Mouse (Mus musculus): ENCODE measurements around the gene Tsc22d2. TPM values are rescaled to one million over a fixed set of nuclear protein-coding genes. Genes with fewer than 3 reads are reported as not detected.

Gene Tsc22d2
- polyA plus RNA-seq, 1 experiment from 2014 or later: 10.3 TPM

- no peak overlapping the region for H3K9ac ChIP-seq
- no peak overlapping the region for H3K4me2 ChIP-seq
- no peaks in the 10 kb centered on the region for H3K36me3 ChIP-seq
- no peak overlapping the region for H3K27ac ChIP-seq
- no peak for ATAC-seq (replicated peaks; ENCODE audit: low FRiP score)
- H3K4me3 ChIP-seq (replicated peaks): no peak overlapping the region
- H3K9me3 ChIP-seq (replicated peaks): no peaks in the 10 kb centered on the region
- WGBS: 83% methylated on average over 2 of the region's 2 CpGs
- H3K4me1 ChIP-seq: no peaks in the 10 kb centered on the region
- no peaks in the 10 kb centered on the region for H3K27me3 ChIP-seq
Observed at GRCm38 (mm10) chr3:58501961-58502360, 87.4 kb downstream of the Tsc22d2 start.

- Histone ChIP-seq H3K36me3 (no peaks in the 10 kb centered on the region), H3K27me3 (no peaks in the 10 kb centered on the region), H3K9ac (no peak overlapping the region), H3K9me3 (replicated peaks) (no peaks in the 10 kb centered on the region), H3K4me3 (replicated peaks) (no peak overlapping the region), H3K27ac (no peak overlapping the region), H3K4me2 (no peak overlapping the region), H3K4me1 (no peaks in the 10 kb centered on the region)
- ATAC-seq (replicated peaks; ENCODE audit: low FRiP score): no peak
- 59% methylated on average over 3 of the region's 3 CpGs for WGBS
Observed at GRCm38 (mm10) chr3:58503720-58504333, 89.3 kb downstream of the Tsc22d2 start.

GRCm38 (mm10) chr3:58504676-58505075, 90.2 kb downstream of the Tsc22d2 start:
- Histone ChIP-seq H3K4me2 (no peak overlapping the region), H3K4me3 (replicated peaks) (no peak overlapping the region), H3K27me3 (no peaks in the 10 kb centered on the region), H3K9me3 (replicated peaks) (no peaks in the 10 kb centered on the region), H3K9ac (no peak overlapping the region), H3K36me3 (no peaks in the 10 kb centered on the region), H3K4me1 (no peaks in the 10 kb centered on the region), H3K27ac (no peak overlapping the region)
- no peak for ATAC-seq (replicated peaks; ENCODE audit: low FRiP score)

- no peaks in the 10 kb centered on the region for H3K36me3 ChIP-seq
- no peaks in the 10 kb centered on the region for H3K9me3 ChIP-seq (replicated peaks)
- H3K4me3 ChIP-seq (replicated peaks): no peak overlapping the region
- H3K4me1 ChIP-seq: no peaks in the 10 kb centered on the region
- H3K4me2 ChIP-seq: no peak overlapping the region
- H3K27me3 ChIP-seq: no peaks in the 10 kb centered on the region
- no peak overlapping the region for H3K9ac ChIP-seq
- no peak for ATAC-seq (replicated peaks; ENCODE audit: low FRiP score)
- WGBS: 89% methylated on average over 7 of the region's 7 CpGs
- H3K27ac ChIP-seq: no peak overlapping the region
Observed at GRCm38 (mm10) chr3:58508020-58508750, 93.7 kb downstream of the Tsc22d2 start.

GRCm38 (mm10) chr3:58511581-58511980, 97.1 kb downstream of the Tsc22d2 start:
- ATAC-seq (replicated peaks; ENCODE audit: low FRiP score): no peak
- Histone ChIP-seq H3K9ac (no peak overlapping the region), H3K27ac (no peak overlapping the region)

GRCm38 (mm10) chr3:58512740-58513139, 98.2 kb downstream of the Tsc22d2 start:
- no peak for ATAC-seq (replicated peaks; ENCODE audit: low FRiP score)
- Histone ChIP-seq H3K4me1 (no peaks in the 10 kb centered on the region), H3K27ac (no peak overlapping the region), H3K9ac (no peak overlapping the region), H3K36me3 (no peaks in the 10 kb centered on the region), H3K9me3 (replicated peaks) (no peaks in the 10 kb centered on the region), H3K4me2 (no peak overlapping the region), H3K4me3 (replicated peaks) (no peak overlapping the region), H3K27me3 (no peaks in the 10 kb centered on the region)
- WGBS: 84% methylated on average over 3 of the region's 3 CpGs

More at GRCm38 (mm10) chr3:58511581-58511980, 97.1 kb downstream of the Tsc22d2 start:
- no peaks in the 10 kb centered on the region for H3K36me3 ChIP-seq
- no peaks in the 10 kb centered on the region for H3K9me3 ChIP-seq (replicated peaks)
- no peaks in the 10 kb centered on the region for H3K4me1 ChIP-seq
- no peaks in the 10 kb centered on the region for H3K27me3 ChIP-seq
- no peak overlapping the region for H3K4me3 ChIP-seq (replicated peaks)
- H3K4me2 ChIP-seq: no peak overlapping the region

GRCm38 (mm10) chr3:58513483-58513882, 99.0 kb downstream of the Tsc22d2 start:
- ATAC-seq (replicated peaks; ENCODE audit: low FRiP score): no peak
- Histone ChIP-seq H3K9ac (no peak overlapping the region), H3K36me3 (no peaks in the 10 kb centered on the region), H3K9me3 (replicated peaks) (no peaks in the 10 kb centered on the region), H3K4me1 (no peaks in the 10 kb centered on the region), H3K4me3 (replicated peaks) (no peak overlapping the region), H3K4me2 (no peak overlapping the region), H3K27ac (no peak overlapping the region), H3K27me3 (no peaks in the 10 kb centered on the region)
- WGBS: 91% methylated on average over 4 of the region's 4 CpGs

- no peak for ATAC-seq (replicated peaks; ENCODE audit: low FRiP score)
- 47% methylated on average over 1 of the region's 1 CpGs for WGBS
- no peaks in the 10 kb centered on the region for H3K4me1 ChIP-seq
- no peak overlapping the region for H3K27ac ChIP-seq
- no peak overlapping the region for H3K4me2 ChIP-seq
- peaks cover 12% of the 10 kb centered on the region for H3K36me3 ChIP-seq
- no peaks in the 10 kb centered on the region for H3K9me3 ChIP-seq (replicated peaks)
- no peak overlapping the region for H3K9ac ChIP-seq
- no peak overlapping the region for H3K4me3 ChIP-seq (replicated peaks)
- no peaks in the 10 kb centered on the region for H3K27me3 ChIP-seq
Observed at GRCm38 (mm10) chr3:58515947-58516601, 101.6 kb downstream of the Tsc22d2 start.

Other genes with a start within 250 kb of the Tsc22d2 start
- gene Eif2a, start 111.1 kb downstream of the Tsc22d2 start, polyA plus RNA-seq (2015; fragmentation: Nextera tagmentation; extraction: Ambion mirVana): 56.3 and 58.0 TPM in 2 replicates
- 139 and 150 TPM in 2 replicates for gene Serp1, start 111.2 kb downstream of the Tsc22d2 start, polyA plus RNA-seq (2015; fragmentation: Nextera tagmentation; extraction: Ambion mirVana)
- 23.9 and 26.4 TPM in 2 replicates for gene Selenot, start 161.9 kb downstream of the Tsc22d2 start, polyA plus RNA-seq (2015; fragmentation: Nextera tagmentation; extraction: Ambion mirVana)
- not detected in 2 replicates for gene Erich6, start 222.5 kb downstream of the Tsc22d2 start, polyA plus RNA-seq (2015; fragmentation: Nextera tagmentation; extraction: Ambion mirVana)